Mouse (Mus musculus): ENCODE measurements around the gene Adgrb3.
A peak's percentile ranks its signal among the peaks of the same experiment; 100 is the strongest.
"Not testable (repeated sequence)": the region's sequence is repeated elsewhere in the genome, so short reads cannot be mapped to it uniquely, and the experiment has no call there.

The Adgrb3 gene

DNA sequence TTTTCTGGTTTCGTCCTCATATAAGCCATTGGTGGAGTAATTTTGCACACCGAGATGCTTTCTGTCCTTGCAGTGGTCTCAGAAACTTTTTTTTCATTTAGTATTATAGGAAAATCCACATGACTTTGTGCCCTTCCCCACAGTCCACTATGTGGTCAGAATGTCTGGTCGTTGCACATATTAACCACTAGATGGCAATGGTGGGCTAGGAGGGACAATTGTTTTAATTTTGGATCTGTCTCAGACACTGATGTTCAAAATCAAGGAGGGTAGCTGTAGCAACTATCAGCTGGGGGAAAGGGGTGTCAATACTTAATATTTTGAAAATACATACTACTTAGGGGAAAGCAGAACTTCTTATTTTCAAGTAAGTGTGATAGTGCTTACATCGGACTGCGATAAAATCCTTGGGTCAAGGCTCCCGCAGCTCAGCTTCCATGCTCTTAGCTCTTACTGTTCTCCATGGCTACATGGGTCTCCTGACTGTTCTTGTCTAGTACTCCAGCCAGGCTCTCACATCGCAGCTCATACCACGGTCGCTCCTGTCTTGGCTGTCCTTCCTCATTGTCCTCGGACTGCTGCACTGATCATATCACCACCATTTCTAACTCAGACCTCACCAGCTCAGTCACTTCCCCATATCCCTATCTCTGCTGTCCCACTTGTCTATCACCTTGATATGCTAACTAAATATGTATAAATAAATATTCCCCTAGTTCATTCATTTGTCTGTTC, 319.0 kb downstream of the Adgrb3 start:
- peak; percentile 74 for DNase-seq (ENCODE audit: low spot score)

DNA sequence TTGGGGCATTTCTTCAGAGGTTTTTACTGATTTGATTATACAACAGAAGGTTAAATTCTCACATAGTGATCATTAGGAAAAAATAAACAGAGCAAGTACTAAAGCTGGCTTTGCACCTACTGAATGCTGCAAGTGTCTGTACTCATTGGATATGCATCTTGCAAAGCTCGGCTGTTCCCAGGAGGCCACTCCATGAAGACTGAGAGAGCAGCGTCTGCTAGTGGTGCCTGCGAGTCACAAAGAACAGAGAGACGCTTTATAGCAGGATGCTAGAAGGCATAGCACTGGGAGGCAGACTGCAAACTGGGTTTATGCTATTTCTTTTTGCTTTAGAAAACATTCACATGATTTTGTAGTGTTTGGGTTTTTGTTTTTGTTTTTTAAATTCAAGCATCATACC, 325.2 kb downstream of the Adgrb3 start:
- peak; percentile 44 for DNase-seq (ENCODE audit: low spot score)

DNA sequence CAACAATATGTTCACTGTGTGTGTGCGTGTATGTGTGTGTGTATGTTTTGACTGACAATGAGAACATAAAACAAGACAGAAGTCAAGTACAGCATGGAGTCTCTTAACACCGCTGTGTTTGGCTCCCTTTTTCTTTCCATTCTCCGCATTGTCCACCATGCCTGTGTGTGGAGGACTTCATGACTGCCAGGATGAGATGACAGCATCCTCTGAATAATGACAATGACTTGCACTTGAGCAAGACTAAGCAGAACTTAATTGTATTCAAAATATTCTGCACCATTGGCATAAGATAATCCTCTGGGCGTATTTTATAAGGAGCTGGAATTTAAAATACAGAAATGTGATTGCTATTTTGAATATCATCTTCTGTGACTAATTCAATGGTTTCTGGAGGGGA, 326.0 kb downstream of the Adgrb3 start:
- no peak for DNase-seq (ENCODE audit: low spot score)

DNA sequence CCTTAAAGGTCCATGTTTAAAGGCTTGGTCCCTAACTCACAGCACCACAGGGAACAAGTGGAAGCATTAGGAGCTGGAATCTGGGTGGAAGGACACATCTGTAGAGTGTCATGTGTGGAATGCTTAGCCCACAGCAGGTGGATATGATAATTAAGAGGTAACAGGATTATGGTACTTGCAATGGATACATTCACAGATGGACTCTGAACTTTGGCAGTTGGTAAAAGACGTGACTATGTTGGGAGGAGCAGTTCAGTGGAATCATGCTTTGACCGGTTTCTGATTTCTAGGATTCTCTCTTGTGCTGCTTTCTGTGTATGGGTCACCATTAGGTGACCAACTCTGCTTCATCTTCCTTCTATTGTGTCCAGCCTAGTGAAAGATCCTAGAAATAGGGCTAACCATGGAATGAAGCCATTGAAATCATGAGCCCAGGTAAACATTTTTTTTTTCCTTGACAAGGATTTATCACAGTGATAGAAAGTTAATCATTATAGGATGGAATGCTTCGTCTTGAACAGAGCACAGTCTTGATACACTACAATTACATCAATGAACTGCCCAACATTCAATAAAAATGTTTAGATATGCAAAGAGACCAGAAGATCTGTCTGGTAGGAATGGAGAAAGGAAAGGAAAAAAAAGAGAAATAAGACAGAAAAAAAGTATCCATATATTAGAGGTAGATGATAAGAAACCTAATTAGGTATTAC, 334.1 kb downstream of the Adgrb3 start:
- DNase-seq (ENCODE audit: low spot score): no peak

DNA sequence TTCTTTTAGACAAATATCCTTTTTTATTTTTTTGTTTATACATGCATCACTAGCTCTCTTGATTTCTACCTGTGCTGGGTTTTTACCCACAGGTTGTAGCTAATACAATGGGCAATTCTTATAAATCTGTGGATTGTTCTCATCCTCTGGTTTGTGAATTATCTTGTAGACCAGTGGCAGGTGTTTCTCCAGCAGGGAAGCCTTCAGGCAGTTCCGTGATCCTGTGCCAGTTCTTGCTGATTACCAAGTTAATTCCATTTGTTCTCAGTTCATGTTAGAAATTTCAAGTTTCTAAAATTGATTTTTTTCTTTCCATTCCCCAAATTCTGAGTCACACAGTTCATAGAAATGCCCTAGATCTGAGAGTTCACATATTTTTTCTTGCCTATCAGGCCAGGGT, 338.0 kb downstream of the Adgrb3 start:
- DNase-seq (ENCODE audit: low spot score): no peak

DNA sequence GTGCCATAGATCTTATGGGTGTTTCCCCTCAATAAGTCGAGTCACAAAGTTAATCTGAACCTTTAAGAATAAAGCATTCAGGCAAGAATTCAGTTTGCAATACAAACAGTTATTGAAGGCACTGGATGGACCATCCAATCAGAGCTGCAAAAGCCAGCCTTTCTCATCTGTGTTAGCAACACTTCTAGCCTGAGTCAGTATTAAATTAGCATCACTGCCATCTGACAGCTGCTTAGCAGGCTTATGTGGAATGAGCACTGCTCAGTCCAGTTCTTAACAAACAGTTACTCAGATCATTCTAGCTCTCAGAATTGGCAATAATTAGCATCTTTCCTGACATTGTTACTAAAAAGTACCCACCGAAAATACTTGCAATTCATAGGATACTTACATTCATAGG, 339.3 kb downstream of the Adgrb3 start:
- no peak for DNase-seq (ENCODE audit: low spot score)

DNA sequence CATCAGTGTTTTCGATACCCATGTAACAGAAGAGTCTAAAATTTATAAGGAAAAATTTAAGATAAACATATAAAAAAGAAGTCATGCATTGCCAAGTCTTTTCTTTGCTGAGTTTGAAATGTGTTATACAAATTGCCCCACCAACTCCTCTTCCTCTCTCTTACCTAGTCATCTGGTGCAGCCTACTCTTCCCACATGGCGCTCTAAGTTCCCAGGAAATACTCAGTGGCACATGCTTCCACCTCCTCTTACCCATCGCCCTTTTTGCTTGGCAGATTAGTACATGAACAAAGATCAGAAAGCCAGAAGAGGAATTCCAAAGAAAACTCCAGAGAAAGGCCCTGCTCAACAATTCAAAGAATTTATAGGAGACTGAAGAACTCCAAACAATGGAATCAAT, 353.8 kb downstream of the Adgrb3 start:
- no peak for DNase-seq (ENCODE audit: low spot score)

DNA sequence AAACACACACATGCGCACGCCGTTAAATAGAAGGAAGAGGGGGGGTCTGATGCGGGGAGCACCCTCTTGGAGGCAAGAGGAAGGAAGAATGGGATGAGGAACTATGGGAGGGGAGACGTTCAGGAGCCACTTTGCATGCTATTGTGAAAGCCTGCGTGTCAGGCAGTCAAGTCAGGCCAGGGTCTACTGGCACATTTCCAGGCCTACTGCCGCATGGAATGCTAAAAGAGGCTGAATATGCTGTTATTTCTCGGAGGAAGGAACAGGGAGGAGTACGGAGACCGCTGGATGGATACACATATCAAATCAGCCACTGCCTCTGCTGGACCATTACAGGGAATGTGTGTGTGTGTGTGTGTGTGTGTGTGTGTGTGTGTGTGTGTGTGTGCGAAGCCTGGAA, 355.0 kb downstream of the Adgrb3 start:
- no peak for DNase-seq (ENCODE audit: low spot score)

DNA sequence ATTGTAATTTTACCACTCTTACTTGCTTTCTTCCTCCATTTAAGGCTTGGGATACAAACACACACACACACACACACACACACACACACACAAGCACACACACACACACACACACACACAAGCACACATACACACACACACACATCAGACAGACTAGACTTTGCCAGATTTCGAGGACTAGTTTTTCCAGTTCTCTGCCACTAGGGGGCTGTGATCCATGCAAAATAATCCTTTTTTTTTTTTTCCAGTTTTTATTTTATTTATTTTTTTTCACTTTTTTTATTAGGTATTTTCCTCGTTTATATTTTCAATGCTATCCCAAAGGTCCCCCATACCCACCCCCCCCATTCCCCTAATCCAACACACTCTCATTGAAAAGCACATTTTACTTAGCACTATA, 357.9 kb downstream of the Adgrb3 start:
- not testable (repeated sequence) for DNase-seq (ENCODE audit: low spot score)

DNA sequence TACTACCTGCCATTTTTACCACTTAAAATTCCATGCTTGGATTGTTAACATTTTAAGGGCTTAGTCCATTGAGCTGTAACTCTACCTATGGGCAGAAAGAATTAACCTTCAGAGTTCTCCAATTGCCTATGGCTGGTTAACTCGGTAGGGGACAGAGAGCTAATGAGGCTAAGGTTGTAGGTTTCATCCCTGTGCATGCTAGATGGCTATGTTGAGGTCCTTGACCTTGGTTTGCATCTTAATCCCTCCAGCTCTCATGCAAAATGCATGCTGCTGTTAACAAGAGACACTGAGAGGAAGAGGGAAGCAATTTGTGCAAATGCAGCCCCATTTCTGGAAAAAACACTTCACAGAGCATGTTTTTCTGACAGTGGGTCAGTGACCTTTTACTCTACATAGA, 366.9 kb downstream of the Adgrb3 start:
- peak; percentile 3 for DNase-seq (ENCODE audit: low spot score)

DNA sequence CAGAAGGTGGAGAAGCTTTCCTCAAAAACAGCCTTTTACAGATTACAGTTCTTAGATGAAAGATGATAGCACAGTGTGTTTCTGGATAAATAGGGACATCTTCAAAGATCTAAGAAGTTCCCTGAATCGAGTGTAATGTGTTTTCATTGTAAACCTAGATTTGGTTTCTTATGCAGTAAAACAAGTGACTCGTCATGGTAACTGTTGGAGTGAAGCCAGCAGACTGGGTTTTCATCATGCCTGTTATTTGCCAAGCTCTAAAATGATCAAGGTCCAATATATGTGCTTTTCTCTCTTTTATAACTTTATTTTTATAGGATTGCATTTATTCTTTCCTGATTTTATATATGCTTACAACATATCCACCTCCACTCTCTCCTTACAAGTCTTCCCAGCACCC, 394.0 kb downstream of the Adgrb3 start:
- DNase-seq (ENCODE audit: low spot score): no peak

DNA sequence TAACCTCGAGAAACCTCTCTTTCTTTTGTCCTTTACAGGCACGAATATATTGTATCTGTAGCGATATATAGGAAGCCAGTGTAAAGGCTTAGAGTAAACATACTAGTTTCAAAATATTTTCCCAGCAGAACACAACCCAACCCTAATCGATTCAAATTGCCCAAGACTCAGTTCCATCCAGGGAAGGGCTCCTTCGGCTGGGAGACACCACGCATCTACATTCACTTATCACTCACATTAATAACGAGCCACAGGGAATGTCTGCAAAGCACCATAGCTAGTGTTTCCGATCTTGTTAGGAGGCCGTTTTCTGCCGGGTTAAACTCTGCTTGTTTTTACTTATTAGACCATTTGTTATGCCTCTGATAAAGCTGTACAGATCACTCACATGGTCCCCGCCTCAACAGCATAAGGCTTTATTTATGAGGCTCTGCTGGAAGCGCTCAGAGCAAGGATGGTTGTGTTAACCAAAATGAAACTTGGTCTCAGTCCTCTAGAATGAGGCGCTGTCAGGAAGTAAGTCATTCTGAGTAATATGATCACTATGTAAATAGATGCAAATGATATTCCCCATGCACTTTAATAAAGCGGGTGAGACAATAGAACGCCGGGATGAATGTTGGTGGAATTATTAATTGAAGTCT, 399.2 kb downstream of the Adgrb3 start:
- DNase-seq (ENCODE audit: low spot score): no peak

DNA sequence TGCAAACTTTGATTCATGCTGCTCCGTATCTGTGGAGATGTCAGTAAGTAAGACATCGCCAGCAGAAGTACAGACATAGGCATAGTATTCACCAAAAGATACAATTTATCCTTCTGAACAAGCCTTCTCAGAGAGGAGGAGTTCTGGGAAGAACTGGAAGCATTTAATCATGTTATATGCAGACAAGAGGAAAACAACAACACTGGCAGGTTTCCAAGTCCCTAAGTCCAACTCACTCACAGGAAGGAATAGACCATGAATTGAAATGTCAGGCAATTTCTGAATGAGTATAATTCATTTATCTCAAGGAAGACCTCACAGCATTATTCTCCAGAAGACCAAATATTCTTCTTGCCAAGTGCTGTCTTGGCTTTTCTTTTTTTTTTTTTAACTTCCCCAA, 408.8 kb downstream of the Adgrb3 start:
- DNase-seq (ENCODE audit: low spot score): no peak

DNA sequence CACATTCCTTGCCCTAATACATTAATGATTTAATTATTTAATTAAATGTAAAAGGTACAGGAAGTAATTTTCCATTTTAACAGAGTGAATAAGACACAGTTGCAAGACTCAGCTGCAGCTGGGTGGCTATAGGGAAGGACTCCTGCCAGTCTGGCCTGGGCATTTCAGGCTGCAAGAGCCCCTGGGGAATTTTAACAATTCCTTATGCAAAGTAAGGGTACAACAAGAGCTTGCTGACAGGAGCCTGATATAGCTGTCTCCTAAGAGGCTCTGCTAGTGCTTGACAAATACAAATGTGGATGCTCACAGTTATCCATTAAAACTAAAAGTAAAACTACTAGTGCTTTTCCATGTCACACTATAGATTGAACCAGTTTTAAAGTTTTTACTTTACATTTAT, 410.1 kb downstream of the Adgrb3 start:
- DNase-seq (ENCODE audit: low spot score): no peak

DNA sequence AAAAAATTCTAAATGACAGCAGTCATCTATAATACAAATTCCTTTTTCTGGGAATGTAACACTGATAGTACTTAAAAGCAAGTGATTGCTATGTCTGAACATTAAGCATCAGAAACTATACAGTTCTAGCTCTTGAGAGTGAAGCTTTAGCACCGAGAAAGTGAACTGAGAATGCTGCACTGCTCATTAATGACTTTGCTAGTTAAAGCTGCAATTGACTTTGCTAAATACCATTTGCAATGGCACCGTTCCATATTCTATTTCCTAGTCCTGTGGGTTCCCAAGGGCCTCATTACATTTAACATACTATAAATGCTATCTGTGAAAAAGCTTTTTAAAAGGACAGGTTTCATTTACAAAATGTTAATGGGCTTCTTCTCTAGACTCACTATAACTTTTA, 414.4 kb downstream of the Adgrb3 start:
- DNase-seq (ENCODE audit: low spot score): no peak

DNA sequence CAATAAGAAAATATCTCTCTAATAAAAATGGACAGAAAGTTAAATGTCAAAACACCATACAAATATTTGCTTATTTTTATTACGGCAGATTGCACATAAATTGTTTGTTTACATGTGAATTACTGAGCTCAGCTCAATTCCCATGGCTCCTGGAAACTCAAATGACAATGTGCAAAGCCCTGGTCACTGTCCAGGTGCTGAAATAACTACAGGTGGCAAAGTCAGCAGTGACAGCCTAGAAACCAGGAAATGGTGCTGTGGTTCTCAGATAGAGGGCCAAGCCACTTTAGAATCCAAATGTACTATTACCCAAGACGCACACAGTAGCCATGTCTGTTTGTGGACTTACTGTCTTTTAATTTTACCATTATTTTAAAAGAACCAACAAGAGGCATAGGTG, 465.3 kb downstream of the Adgrb3 start:
- DNase-seq (ENCODE audit: low spot score): peak; percentile 6

DNA sequence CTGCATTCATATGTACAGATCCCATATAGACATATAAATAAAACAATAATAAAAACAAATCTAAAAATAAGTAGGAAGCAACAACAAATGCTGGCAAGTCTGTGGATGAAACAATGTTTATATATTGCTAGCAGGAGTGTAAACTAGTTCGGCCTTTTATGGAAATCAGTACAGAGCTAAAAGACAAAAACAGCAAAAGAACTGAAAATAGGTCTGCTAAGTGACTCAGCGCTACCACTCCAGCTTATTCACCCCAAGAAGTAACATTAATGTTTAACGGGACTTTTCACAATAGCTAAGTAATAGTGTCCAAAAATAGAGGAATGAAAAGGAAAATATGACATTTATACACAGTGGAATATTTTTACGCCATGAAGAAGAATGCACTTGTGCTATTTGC, 471.0 kb downstream of the Adgrb3 start:
- DNase-seq (ENCODE audit: low spot score): no peak

DNA sequence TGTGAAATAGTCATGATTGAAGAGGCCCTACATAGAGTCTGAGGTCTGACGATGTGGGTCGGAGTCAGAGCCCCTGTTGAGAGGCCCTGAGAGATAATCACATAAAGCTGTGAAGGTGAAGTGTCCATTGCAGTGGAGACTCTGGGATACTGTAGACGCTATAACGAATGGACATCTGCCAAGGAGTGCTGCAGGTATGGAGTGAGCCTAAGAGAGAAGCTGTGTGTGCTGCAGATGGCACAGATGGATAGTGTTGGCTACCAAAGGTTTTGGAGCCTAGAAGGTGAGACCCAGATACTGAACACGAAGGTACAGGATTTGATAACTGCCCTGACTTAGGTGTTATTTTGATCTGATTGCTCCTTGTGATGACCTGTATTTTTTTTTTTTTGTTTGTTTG, 474.0 kb downstream of the Adgrb3 start:
- no peak for DNase-seq (ENCODE audit: low spot score)

DNA sequence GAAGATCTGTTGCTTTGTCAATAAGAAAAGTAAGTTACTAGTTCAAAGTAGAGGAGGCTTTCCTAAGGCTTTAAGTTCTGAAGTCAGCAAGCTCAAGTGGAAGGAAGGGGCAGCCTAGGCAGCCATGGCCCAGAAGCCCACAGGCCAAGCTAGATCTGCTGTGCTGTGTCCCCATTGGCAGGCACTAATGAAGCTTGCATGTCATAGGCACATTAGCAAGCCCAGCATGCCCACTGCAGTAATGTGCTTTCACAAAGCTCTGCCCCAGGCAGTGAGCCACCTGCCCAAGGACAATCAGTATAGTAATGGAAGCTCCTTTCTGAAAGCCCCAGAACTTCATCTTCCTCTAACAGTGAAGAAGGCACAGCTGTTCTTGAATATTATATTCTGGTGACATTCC, 484.6 kb downstream of the Adgrb3 start:
- DNase-seq (ENCODE audit: low spot score): no peak

DNA sequence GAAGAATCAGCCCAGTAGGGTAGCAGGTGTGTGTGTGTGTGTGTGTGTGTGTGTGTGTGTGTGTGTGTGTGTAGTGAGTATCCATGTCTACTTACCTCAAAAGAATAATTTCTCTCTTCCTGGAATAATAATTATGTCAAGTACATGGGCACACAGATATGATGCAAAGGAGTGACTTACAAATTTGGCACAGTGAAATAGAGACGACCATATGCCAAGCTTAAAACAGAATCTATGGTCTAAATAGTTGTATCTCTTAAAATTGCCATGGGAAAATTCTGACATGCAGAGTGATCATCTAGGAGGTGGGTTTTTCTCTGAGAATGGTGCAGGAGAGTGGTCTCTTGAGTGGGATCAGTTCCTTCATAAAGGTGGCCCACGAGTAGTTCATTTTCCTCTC, 504.1 kb downstream of the Adgrb3 start:
- no peak for DNase-seq (ENCODE audit: low spot score)

DNA sequence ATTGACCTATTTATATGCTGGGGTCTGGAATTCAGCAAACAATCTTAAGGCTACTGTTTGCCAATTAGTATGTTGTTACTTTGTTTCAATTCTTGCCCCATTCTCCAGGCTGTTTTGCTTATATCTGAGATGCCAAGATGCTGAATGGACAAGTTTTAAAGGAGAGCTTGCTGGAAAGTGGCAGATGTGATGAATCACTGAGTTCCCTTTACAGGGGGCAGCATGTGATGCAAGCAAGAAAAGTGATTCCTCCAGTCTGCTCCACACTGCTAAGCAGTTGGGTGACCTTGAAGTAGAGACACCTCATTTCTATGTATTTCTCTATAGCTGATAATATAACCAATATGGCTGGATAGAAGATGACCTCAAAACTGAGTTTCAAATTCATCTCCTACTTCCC, 512.4 kb downstream of the Adgrb3 start:
- no peak for DNase-seq (ENCODE audit: low spot score)

DNA sequence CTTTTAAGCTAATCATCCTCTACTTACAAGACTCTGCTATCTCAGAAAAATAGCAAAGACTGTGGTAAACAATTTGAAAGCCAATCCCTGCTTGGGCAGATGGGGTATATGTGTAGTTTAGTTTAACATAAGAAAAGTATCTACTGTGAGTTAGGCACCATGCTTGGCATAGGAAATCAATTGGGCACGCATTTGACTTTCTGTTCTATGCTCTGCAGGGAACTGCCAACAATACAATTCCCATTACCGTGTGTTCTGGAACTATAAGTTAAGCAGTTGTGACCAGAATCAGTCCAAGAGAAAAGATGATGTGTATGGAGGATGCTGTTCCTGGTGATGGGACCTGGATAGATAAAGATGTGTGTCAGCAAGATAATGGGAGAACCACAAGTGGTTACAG, 517.2 kb downstream of the Adgrb3 start:
- peak; percentile 43 for DNase-seq (ENCODE audit: low spot score)

DNA sequence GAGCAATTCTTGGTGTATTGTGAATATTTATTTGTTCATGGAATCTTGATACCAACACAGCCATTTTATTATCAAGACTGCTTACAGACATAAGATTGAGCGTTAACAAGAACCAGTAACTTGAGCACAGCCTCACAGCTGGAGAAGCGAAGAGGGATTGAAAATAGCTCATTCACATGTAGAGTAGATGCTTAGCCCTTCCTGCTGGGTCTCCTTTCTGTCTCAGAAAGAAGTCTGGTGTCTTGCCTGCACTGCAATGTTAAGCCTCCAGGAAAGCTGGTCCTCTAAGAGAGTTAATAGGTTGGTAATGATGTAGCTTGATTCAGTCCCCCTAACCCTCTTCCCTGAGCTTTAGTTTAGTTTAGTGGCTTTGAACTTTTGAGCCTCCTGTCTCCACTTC, 519.4 kb downstream of the Adgrb3 start:
- peak; percentile 10 for DNase-seq (ENCODE audit: low spot score)
